Mouse (Mus musculus): ENCODE measurements around the gene Zfp866.
A peak's percentile ranks its signal among the peaks of the same experiment; 100 is the strongest.

Zfp866 gene

GRCm38 (mm10) chr8:69790773-69791367, at the start of gene Zfp866, which contains the start of gene Atp13a1:
TSS of gene Zfp866 (minus strand) at chr8:69791178.
TSS of gene Atp13a1 (plus strand) at chr8:69791163.
- peak; percentile 88 for DNase-seq (ENCODE audit: low spot score)

GRCm38 (mm10) chr8:69837057-69837682, 46.2 kb upstream of the Zfp866 start:
- DNase-seq (ENCODE audit: low spot score): no peak

DNA sequence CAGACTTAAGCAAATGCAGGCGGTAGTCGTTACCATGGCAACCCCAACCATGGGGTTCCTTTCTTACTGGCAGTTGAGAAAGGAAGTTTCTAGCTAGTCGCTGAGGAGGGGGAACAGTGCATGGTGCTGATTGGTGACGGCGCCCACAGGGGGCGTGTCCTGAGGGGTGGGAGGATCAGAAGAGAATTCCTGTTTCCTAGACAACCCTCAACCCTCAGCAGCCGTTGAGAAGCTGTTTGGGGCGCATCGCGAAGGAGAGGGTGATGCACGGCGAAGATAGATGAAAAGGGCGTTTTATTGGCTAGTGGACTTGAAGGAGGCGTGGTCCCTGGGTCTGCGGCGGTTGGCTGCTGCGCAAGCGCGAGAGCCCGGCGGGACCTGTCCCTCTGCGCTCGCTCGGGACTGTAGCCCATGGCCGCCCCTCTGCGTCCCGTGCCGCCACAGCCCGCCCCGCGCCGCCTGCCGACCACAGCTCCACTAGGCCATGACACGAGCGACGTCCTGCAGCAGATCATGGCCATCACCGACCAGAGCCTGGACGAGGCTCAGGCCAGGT, 41.4 kb upstream of the Zfp866 start, which contains the start of gene Pbx4:
Gene Pbx4, plus strand, starts transcription at position 194 of the 556 bp plus-strand sequence.
- DNase-seq (ENCODE audit: low spot score): no peak

GRCm38 (mm10) chr8:69826371-69826770, 35.4 kb upstream of the Zfp866 start:
- no peak for DNase-seq (ENCODE audit: low spot score)

- DNase-seq (ENCODE audit: low spot score): no peak
These were observed 31.6 kb upstream of the Zfp866 start, which contains the start of gene Lpar2 for GRCm38 (mm10) chr8:69822386-69823191. TSS of gene Lpar2 (plus strand) at chr8:69822429.

- DNase-seq (ENCODE audit: low spot score): peak; percentile 18
These were observed 31.0 kb upstream of the Zfp866 start for GRCm38 (mm10) chr8:69821971-69822385.

GRCm38 (mm10) chr8:69820466-69820865, 29.5 kb upstream of the Zfp866 start:
- no peak for DNase-seq (ENCODE audit: low spot score)

- peak; percentile 35 for DNase-seq (ENCODE audit: low spot score)
These were observed 24.4 kb upstream of the Zfp866 start for GRCm38 (mm10) chr8:69815396-69815795.

- DNase-seq (ENCODE audit: low spot score): no peak
These were observed 23.9 kb upstream of the Zfp866 start for GRCm38 (mm10) chr8:69814881-69815280.

GRCm38 (mm10) chr8:69809820-69810219, 18.8 kb upstream of the Zfp866 start:
- DNase-seq (ENCODE audit: low spot score): no peak

GRCm38 (mm10) chr8:69808864-69809403, 18.0 kb upstream of the Zfp866 start:
- DNase-seq (ENCODE audit: low spot score): peak; percentile 25

- DNase-seq (ENCODE audit: low spot score): peak; percentile 78
These were observed 17.3 kb upstream of the Zfp866 start, which contains the start of gene Gmip for GRCm38 (mm10) chr8:69808094-69808863. TSS of gene Gmip (plus strand) at chr8:69808679.

GRCm38 (mm10) chr8:69807236-69807635, 16.3 kb upstream of the Zfp866 start:
- no peak for DNase-seq (ENCODE audit: low spot score)

DNA sequence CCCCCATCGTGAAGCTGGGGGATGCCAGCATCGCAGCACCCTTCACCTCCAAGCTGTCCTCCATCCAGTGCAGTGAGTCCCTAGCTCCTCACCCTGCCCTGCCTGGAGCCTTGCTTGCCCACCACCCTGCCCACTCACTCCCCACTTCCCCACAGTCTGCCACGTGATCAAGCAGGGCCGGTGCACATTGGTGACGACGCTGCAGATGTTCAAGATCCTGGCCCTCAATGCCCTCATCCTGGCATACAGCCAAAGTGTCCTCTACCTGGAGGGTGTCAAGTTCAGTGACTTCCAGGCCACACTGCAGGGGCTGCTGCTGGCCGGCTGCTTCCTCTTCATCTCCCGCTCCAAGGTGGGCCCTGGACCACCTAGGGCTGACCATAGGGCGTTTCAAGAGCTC, 14.5 kb upstream of the Zfp866 start:
- DNase-seq (ENCODE audit: low spot score): no peak

GRCm38 (mm10) chr8:69805086-69805485, 14.1 kb upstream of the Zfp866 start:
- no peak for DNase-seq (ENCODE audit: low spot score)

- no peak for DNase-seq (ENCODE audit: low spot score)
These were observed 13.6 kb upstream of the Zfp866 start for GRCm38 (mm10) chr8:69804537-69804936.

GRCm38 (mm10) chr8:69803366-69803765, 12.4 kb upstream of the Zfp866 start:
- no peak for DNase-seq (ENCODE audit: low spot score)

- no peak for DNase-seq (ENCODE audit: low spot score)
These were observed 11.2 kb upstream of the Zfp866 start for GRCm38 (mm10) chr8:69802216-69802615.

DNA sequence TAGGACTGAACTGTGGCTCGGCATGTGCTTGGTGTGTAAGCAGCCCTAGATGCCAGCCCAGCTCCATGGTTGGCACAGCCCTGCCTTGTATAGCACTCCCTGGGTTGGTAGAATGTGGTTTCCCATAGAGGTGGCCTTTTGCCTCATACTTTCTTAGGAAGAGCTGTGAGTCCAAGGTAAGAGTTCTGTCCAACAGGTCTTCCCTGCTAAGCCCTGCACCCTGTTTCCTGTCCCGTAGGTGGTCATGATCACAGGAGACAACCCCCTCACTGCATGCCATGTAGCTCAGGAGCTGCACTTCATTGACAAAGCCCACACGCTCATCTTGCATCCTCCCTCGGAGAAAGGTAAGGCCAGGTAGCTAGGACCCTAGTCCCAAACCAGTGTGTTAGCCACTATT, 10.8 kb upstream of the Zfp866 start:
- no peak for DNase-seq (ENCODE audit: low spot score)

DNA sequence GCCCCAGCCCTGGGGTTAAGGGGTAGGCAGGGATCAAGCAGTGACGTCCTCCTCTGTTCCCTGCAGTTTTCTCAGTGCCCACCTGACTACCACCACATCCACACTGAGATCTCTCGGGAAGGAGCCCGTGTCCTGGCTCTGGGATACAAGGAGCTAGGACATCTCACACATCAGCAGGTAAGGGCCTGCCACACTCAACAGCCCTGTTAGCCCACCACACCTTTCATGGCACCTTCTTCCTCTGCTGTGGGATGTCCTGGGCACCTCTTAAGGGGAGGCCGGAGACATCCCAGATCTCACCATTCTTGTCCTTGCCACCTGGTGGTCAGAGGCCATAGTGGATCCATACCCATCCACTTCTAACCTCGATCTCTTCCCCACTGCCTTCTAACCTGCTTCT, 9.0 kb upstream of the Zfp866 start:
- no peak for DNase-seq (ENCODE audit: low spot score)

DNA sequence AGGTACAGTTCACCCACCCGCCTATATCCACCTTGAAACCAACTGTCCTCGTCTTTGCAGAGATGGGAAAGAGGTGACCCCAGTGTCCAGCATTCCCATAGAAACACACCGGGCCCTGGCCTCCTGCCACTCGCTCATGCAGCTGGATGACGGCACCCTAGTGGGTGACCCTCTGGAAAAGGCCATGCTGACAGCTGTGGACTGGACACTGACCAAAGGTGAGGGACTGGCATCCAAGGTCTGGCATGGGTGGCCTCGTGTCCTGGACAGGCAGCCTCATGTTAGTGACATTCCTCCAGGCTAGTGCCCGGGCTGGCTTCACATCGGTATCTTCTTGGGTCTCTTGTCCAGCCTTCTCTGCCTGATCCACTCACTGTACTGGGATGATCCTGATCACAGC, 8.3 kb upstream of the Zfp866 start:
- DNase-seq (ENCODE audit: low spot score): no peak
